Mouse (Mus musculus): ENCODE data around the gene Nkain2. TPM values are rescaled to one million over a fixed set of nuclear protein-coding genes. Genes with fewer than 3 reads are reported as not detected.

Nkain2 gene
- total RNA-seq, 2 experiments from 2014 or later = 27.1 to 28.1 TPM

DNA sequence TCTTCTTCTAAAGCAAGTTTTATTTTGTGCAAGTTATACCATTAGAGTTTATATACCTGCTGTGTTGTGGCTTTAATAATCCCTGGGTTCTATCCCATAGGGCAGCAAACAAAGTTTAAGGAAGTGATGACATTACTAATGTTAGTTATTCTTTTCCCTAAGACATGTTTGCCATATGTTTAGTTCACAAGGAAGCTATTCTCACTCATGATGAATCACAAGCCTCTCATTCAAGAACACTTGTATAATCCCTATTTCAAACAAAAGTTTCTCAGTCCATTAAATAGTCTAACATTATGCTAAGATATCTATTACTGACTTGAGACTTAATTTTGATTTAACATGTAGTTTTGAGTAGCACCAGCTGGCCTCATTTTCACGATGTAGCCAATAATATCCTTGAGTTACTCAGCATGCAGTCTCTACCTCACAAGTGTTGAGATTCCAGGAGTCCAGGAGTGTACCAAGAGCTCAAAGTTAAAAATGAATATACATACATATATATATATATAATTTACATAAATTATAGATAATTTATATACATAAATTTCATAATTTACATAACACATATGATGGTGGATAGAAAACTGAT is 395.6 kb downstream of the Nkain2 start:
- H3K4me3 ChIP-seq = no peak overlapping the region

DNA sequence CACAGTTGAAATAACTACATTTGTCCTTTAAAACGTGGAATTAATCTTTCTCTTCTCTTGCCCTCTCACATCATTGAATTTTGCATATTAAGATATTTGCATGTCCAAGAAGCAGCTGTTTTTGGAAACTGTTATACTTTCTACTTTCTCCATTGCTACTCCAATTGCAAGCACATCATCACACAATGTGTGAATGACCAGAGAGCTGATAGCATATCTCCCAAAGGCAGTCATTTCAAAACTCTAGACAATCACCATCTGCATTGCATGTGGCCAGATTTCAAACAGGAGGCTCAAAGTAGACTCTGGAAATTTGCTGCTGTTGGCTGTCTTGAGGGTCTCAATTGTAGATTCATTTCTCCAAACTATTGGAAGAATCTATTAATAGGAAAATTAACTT is 396.7 kb downstream of the Nkain2 start:
- TF ChIP-seq CTCF (conservative IDR thresholded peaks at IDR 0.05) = no peak
- Histone ChIP-seq H3K27ac (no peak overlapping the region), H3K4me3 (no peak overlapping the region)
- no peak for DNase-seq (ENCODE audit: low spot score in 2 of 2)

More for the DNA sequence above, 395.6 kb downstream of the Nkain2 start:
- no peak overlapping the region for H3K27ac ChIP-seq
- no peak for DNase-seq (ENCODE audit: low spot score in 2 of 2)
- TF ChIP-seq CTCF (conservative IDR thresholded peaks at IDR 0.05) = no peak

DNA sequence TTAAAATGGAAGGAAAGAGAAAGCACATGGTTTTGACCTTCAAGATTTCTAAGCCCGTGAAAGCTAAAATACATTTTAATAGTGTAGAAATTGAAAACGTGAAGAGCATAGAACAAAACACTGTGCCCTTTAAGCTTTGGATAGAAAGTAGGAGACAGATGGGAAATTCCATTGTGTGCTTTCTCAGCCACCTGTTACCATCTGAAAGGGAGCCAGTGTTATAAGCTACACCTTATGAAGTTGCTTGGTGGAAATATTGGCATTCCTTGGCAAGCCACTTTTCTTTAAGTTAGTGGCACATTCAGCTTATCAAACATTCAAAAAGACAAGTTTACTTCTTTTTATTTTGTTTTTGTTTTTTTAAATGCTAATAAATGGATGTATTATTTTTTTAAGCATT is 427.5 kb downstream of the Nkain2 start:
- no peak overlapping the region; the same call in 1 of the 2 replicates for H3K27ac ChIP-seq
- TF ChIP-seq CTCF (conservative IDR thresholded peaks at IDR 0.05) = no peak
- peak; percentile 34 to 57 for DNase-seq (ENCODE audit: low spot score in 2 of 2)
- H3K4me3 ChIP-seq = no peak overlapping the region

DNA sequence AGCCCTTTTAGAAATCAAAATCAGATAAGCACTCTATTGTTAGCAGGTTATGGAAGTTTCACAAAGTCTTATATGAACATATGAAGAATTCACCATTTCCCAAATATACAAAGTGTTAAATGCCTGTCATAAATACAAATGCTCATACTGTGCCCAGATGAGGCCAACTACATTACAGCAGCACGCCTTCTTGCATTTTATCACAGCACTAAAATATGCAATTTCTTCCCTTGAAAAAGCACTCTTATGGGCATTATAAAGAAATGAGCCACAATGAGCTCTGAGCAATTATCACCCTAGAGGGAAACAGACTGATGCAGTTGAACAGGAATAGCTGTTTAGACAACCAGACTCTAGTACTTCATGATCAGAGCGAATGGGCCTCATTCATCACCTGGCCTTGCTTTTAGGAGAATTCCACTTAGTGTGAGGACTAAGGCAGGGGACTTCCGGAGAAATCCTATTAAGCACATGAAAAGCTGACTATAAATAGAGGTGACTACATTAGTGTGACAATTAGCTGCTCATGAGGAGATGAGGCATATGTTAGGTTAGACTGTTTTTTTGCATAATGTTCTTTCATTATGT is 450.2 kb downstream of the Nkain2 start:
- H3K4me3 ChIP-seq = no peak overlapping the region
- H3K27ac ChIP-seq = no peak overlapping the region
- TF ChIP-seq CTCF (conservative IDR thresholded peaks at IDR 0.05) = no peak
- no peak for DNase-seq (ENCODE audit: low spot score in 2 of 2)

DNA sequence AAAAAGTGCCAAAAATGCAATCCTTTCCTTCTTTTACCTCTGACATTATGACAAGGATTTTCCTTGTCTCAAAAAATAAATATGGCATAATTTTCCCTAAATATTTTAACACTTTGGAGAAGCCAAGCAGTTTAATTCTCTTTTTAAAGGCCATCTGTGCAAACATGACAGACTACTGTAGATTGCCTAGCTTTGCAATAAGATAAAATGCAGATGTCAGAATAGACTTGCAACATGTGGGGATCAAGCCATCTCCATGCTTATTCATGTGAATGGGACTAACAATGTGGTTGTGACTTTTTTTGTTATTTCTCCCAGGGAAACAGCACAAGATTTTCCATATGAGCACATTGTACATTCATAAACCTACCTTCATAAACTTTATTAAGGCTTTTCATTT is 476.0 kb downstream of the Nkain2 start:
- TF ChIP-seq CTCF (conservative IDR thresholded peaks at IDR 0.05) = no peak
- Histone ChIP-seq H3K27ac (no peak overlapping the region), H3K4me3 (no peak overlapping the region)
- DNase-seq (ENCODE audit: low spot score in 2 of 2) = no peak

DNA sequence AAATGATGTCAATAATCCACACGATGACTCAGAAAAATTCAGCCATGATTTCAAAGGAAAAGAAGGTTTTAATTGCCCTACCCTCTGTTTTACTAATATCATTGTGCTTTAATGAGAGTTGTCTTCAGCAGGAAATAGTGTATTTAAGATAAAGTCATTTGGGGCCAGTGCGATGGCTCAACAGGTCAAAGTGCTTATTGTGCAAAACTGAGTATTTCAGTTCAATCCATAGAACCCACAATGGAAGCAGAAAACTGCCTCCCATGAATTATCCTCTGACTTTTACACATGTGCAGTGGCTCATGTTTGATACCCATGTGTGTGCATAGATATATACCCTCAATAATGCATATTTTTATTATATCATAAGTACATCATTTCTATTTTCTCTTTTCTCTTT is 478.9 kb downstream of the Nkain2 start:
- no peak for TF ChIP-seq CTCF (conservative IDR thresholded peaks at IDR 0.05)
- no peak for DNase-seq (ENCODE audit: low spot score in 2 of 2)
- Histone ChIP-seq H3K27ac (no peak overlapping the region), H3K4me3 (no peak overlapping the region)

DNA sequence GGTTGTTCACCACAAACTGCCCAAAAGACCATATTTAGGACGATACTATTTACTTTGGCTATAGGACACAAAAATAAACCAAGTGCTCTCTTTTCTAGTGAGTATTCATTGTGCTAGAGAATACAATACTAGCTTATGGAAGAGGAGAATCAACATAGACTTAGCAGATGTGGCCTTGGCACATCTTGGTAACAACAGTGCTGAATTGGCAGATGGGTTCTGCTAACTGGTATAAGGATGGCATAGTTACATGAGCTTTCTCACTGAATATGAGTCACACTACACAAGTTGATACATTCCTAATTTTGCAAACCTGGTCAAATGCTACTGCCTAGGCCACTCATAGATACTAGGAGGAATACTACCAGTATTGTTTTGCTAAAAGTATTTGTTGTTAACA is 489.3 kb downstream of the Nkain2 start:
- Histone ChIP-seq H3K27ac (no peak overlapping the region), H3K4me3 (no peak overlapping the region)
- TF ChIP-seq CTCF (conservative IDR thresholded peaks at IDR 0.05) = no peak
- DNase-seq (ENCODE audit: low spot score in 2 of 2) = peak in 1 of 2 experiments; percentile 9

DNA sequence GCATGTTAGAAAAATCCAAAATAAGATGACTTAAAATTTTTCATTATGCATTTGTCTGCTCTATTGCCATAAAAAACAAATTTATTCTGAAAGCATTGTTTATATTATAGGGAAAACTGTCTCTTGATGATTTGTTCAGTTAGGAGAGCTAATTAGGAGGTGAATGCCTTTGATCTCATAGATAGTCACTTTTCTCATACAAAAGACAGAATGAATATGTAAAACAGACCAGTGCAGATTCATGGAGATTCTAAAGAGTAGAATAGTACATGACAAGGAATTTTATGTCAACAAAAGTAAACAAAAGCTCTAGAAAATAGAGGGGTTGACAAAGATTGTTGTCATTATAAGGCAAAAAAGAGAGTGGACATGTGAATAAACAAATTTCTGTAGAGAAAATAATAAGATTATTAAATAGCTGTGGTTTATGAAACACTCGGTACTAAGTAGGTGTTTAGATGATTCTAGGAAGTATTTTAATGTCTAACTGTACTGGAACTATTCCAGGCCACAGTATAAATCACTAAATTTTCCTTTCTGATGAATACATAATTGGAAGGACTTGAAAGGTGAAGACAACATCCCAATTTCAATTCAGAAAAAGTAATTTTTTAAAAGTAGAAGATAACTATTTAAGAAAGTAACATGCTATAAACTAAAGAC is 496.3 kb downstream of the Nkain2 start:
- H3K27ac ChIP-seq = no peak overlapping the region
- TF ChIP-seq CTCF (conservative IDR thresholded peaks at IDR 0.05) = no peak
- H3K4me3 ChIP-seq = no peak overlapping the region
- DNase-seq (ENCODE audit: low spot score in 2 of 2) = no peak

DNA sequence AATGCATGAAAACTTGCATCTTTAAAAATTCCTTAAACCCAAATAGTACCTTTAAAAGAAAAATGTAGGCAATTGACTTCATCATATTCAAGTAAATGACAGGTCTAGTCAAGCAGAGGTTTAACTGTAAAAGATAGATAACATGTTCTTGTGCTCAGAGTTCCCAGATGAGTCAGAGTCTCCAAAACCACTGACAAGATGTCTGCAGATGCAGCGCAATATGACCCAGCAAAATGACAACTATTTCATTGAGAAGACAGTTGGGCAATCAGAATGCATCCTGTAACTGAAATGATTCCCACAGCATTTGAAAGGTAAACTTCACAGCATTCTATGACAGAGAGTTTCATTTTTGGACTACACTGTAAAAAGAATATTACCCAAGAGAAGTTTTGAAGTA is 496.9 kb downstream of the Nkain2 start:
- no peak for DNase-seq (ENCODE audit: low spot score in 2 of 2)
- Histone ChIP-seq H3K4me3 (no peak overlapping the region), H3K27ac (no peak overlapping the region)
- TF ChIP-seq CTCF (conservative IDR thresholded peaks at IDR 0.05) = no peak

DNA sequence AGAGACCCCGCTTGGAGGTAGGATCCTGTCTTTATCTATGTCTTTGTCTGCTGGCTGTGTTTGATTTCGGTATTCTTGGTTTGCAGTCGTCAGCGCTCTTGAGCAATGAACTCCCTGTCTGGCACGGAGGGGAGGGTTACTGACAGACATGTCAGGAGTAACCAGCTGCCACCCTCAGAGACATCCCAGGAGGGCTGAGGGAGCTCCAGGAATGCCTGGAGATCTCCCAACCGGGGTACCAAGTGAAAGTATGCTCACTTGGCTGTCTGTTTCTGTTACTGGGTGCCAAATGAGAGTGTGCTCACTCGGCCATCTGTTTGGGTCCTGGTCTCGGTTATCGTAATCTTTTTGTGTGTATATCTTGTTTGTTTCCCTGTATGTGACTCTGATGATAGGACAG is 577.5 kb downstream of the Nkain2 start:
- no peak overlapping the region for H3K27ac ChIP-seq
- no peak for TF ChIP-seq CTCF (conservative IDR thresholded peaks at IDR 0.05)
- no peak overlapping the region for H3K4me3 ChIP-seq
- DNase-seq (ENCODE audit: low spot score in 2 of 2) = no peak

DNA sequence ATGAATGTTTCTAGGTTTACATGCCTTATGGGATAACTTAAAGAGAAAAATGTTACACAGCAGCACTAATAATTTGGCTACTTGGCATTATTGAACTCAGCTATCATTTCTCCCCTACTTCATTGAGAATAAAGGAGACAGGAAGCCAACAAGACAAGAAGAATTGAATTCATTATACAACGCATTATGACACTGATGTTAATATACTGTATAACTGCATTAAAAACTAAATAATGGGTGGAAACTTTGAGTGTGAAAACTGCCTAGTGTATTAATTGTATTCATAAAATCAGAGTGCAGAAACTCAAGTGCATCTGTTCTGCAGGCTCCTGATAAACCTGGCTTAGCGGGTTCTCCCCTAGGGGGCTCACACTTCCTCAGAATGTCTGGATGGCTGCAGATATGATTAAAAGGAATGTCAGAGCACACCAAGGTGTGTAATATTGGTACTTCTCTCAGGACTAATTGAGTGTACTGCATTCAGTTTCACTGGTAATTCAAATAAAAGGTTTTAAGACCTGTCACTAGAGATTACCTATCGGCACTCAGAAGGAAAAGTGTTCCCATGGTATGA is 589.2 kb downstream of the Nkain2 start:
- DNase-seq (ENCODE audit: low spot score in 2 of 2) = no peak
- no peak overlapping the region for H3K27ac ChIP-seq
- H3K4me3 ChIP-seq = no peak overlapping the region
- TF ChIP-seq CTCF (conservative IDR thresholded peaks at IDR 0.05) = 0 out of 2 replicates have a peak, but pooled peaks have one; percentile 26

DNA sequence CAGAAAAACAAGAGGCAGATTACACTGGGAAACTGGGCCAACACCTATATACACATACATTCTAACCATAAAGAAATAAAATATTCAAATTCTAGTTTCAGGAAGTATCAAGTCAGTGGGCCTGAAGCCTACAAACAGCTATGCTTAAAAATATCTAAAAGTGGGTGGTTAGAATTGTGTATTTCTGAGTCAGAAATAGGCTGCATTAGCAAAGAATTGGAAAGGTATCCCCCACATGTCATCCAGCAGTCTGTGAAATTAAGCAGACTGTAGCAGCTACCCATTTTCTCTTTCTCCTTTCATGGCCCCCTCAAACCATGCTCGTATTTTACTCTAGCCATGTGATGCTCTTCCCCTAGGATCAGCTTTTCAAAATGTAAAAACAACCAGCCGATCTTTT is 599.8 kb downstream of the Nkain2 start:
- peak; percentile 9 to 30 for DNase-seq (ENCODE audit: low spot score in 2 of 2)
- no peak for TF ChIP-seq CTCF (conservative IDR thresholded peaks at IDR 0.05)
- Histone ChIP-seq H3K4me3 (no peak overlapping the region), H3K27ac (peak overlapping the region; percentile 29; the same call in 1 of the 2 replicates)

DNA sequence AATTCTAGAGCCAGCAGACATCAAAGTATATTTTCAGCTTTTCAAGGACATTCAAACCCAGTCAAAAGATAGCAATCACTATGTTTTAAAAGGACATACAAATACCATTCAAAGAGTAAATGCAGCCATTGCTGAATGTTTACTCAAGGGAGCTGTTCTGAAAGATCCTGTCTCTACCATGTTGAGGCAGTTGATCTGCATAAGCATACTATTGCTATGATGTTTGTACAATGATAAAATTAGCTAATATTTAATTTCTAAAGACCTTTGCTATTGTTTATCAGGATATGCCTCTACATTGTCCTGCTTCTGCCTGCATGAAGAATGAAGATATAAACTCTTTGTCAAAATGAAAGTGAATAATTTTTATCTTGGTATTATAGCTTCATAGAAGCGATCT is 606.6 kb downstream of the Nkain2 start:
- no peak for TF ChIP-seq CTCF (conservative IDR thresholded peaks at IDR 0.05)
- Histone ChIP-seq H3K27ac (no peak overlapping the region), H3K4me3 (no peak overlapping the region)
- no peak for DNase-seq (ENCODE audit: low spot score in 2 of 2)
